Mouse (Mus musculus): ENCODE measurements at regions not wholly inside any gene's neighbourhood (a gene's known extent, or its start where the extent isn't known, plus 50 kb on each side); places are given as distances from the start of the nearest gene placed in this dataset.

- DNase-seq (ENCODE audit: low spot score), result peak; percentile 3
Observed at GRCm38 (mm10) chr9:101551256-101551655, 299.7 kb upstream of the Ppp2r3a start.

- DNase-seq (ENCODE audit: low spot score), result no peak
Observed at GRCm38 (mm10) chr9:101546213-101546832, 294.7 kb upstream of the Ppp2r3a start.

DNA sequence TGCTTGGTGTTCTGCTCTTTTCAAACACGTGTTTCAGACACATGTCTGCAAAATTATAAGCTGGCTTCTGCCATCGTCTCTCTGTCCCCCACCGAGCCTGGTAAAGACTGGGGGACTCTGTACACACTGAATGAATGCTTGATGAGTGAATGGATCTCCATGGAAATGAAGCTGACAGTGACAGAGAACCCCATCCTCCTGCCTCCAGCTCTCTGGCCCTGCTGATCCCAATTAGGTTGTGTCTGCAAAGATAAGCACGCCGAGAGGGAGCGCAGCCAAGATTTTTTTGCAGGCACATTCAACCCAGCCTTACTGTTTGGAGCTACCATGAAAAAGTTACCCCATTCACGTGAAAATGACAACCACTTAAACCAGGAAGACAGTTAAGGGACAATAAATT is 266.5 kb upstream of the Ppp2r3a start:
- no peak for DNase-seq (ENCODE audit: low spot score)

DNA sequence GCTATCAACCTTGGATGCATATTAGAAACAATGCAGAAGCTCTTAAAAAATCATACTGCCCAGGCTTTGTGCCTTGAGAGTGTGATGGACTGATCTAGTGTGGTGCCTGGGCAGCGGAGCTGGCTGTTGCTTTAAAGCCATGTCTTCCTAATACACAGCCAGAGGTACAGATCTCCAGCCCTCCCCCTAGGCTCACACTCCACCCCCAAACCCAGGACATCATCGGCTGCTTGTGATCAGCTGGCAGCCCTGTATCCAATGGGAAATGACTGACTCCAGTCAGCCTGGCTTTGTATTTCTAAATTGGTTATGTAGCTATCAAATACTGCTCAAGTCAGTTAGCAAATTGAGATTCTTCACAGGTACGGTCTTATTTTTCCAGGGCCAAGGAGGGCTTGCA is 259.2 kb upstream of the Ppp2r3a start:
- DNase-seq (ENCODE audit: low spot score), result no peak

DNA sequence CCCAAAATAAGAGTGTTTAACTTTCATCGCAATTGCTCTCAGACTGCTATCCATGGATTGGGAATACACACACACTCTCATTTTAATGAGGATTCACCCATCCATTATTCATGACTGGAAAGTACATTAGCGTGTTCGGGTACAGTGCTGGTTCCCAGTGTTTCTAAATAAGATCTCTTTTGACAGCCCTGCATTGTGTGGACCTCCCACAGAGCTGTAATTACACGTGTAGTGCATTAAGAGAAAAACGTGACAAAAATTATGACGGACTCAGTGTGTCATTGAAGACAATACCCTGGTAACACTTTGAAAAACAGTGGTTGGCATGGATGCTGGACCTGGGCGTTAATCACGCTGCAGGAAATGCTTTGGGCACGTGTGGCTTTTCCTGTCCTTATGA is 257.6 kb upstream of the Ppp2r3a start:
- no peak for DNase-seq (ENCODE audit: low spot score)

GRCm38 (mm10) chr9:101507023-101507690 is 255.6 kb upstream of the Ppp2r3a start:
- no peak for DNase-seq (ENCODE audit: low spot score)

GRCm38 (mm10) chr9:101501706-101502465 is 250.3 kb upstream of the Ppp2r3a start:
- DNase-seq (ENCODE audit: low spot score), result no peak

DNA sequence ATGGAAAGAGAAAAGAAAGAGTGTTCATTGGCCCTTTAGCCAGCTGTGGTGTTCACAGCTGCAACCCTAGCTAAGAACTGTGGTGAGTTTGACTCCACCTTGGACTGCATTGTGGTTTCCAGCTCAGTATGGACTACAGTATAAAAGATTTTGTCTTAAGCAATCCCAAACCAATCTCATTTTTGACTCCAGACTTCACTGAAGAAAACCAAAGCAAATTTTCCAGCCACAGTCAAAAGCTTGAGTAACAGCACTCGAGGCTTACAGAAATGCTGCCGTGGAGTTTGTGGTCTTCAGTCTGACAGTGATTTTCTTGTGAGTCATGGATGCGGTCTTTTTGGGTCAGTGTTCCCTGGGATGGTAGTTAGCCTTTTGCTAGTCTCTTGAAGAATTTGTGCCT is 249.4 kb upstream of the Ppp2r3a start:
- DNase-seq (ENCODE audit: low spot score), result no peak

- DNase-seq (ENCODE audit: low spot score), result no peak
Observed at GRCm38 (mm10) chr9:101498721-101499120, 247.1 kb upstream of the Ppp2r3a start.

DNA sequence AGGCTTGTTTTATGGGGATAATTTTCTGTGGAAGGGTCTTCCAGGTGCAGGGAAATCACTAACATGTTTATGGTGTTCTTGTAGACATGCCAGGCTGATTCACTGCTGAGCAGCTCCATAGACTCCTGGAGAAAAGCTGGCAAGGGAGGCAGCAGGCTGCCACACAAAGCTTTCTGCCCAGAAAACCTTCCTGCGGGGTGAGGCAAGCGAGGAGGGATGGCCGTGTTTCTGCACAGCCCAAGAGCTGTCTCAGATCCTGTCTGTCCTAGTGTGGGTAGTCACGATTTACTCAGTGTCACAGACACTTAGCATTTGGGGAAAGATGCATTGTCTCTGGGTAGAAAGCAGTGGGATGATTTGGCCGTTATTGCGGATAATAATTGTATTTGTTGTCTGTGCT is 244.2 kb upstream of the Ppp2r3a start:
- no peak for DNase-seq (ENCODE audit: low spot score)

GRCm38 (mm10) chr9:101489013-101489412 is 237.4 kb upstream of the Ppp2r3a start:
- DNase-seq (ENCODE audit: low spot score), result no peak

DNA sequence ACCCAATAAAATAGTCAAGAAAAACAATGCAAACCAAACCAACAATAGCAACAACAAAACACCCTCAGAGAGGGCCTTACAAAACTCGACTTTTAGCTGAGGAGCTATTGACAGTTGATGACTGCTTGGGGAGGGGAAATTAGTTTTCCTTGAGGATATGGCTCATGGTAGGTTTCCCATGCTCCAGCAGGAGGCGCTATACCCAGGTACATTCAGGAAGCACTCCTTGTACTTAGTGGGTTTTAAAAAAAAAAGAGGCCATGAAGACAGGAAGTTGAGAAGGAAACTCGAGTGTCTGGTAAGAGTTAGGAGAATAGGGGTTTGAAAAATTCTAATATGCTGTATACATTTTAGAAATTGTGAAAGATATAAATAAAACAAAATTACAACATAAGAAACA is 224.6 kb upstream of the Ppp2r3a start:
- no peak for DNase-seq (ENCODE audit: low spot score)

DNA sequence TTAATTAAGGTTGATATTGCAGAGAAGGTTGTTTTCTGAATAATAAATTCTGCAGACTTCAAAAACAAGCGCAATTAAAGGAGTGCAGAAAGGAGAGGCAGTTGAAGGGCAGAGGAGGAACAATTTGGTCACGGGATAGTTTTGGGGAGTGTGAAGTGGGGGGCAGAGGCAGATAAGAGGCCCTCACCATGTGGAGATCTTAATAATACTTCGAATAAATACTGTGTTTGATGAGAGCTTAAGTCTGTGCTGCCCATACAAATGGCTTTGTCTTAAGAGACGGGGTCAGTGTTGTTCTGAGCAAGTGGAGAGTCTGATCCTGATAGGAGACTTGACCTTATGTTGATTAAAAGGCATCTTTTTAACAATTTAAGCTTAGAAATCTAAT is 221.5 kb upstream of the Ppp2r3a start:
- no peak for DNase-seq (ENCODE audit: low spot score)

- no peak for DNase-seq (ENCODE audit: low spot score)
Observed at GRCm38 (mm10) chr9:101472101-101473073, 220.8 kb upstream of the Ppp2r3a start.

DNA sequence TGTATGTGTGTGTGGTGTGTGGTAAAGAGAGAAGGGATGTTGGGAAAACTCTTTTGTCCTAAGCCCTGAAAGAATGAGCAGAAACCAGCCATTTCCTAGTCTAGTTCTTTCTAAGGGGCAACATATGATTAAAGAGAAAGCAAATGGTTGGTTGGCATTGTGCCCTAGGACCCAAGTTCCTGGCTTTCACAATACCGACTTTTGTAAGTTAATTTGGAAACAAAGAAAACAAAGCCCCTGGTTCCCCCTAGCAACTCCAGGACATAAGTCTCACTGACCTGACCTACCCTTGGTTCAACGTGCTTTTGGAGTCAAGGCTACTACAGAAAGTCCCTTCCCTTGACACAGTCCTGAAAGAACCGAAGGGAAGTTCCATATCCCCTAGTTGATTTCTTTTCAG is 220.1 kb upstream of the Ppp2r3a start:
- no peak for DNase-seq (ENCODE audit: low spot score)

GRCm38 (mm10) chr9:101469756-101470155 is 218.2 kb upstream of the Ppp2r3a start:
- no peak for DNase-seq (ENCODE audit: low spot score)

- peak; percentile 11 for DNase-seq (ENCODE audit: low spot score)
Observed at GRCm38 (mm10) chr9:101464727-101465427, 213.3 kb upstream of the Ppp2r3a start.

DNA sequence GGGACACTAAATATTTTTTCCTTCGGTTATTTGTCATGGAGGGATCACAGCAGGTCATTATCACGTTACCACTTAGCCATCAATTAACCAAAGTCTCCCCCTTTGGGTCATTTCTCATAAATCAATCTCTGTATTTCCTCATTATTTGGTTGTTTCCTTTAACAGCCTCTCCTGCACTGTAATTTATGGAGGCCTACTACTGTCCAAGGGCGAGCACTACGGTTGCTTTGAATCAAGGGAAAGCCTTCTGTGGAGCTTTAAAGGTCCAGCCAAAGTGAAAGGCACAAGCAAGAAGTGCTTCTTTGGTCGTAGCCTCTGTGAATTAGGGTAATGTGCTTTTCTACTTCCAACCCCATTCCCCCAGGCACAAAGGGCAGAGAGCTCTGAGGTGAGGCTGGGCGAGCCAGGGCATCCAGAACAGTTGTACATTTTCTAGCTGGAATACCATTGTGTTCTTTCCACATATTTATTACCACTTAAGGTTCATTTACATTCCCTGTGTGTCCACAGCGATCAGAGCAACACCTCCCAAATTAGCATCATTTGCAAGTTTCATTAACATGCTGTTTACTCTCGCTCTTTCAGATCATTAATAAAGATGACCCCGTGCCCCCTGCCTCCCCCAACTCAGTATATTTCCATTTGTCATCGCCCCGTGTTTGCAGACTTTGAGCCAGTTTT is 207.5 kb upstream of the Ppp2r3a start:
- no peak for DNase-seq (ENCODE audit: low spot score)

DNA sequence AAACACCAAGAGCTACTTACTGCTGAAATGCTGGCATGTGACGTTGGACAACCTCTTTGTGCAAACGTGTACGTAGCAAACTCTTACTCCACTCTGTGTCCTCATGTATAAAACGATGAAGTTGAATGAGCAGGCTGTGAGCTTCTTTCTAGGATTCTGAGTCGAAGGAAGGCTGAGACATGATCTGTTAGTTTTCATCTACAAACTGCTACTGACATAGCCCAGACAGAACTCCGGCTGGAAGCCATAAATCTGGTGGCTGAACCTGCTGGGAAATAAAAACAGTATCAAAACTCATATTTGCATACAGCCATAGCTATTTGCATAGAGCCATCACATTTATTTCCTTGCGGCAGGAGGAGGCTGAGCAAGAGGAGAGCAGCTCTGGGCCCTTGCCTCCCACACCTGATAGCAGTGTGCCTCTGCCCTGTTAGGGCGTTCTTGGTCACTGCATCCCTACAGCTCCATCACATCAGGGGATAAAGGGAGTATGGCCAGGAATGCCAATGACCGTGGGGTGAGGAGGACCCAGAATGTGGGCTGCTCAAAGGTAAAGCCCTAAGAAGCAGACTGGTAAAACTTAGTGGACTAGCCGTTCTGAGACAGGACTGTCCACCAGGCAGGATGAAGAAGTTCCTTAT is 206.8 kb upstream of the Ppp2r3a start:
- DNase-seq (ENCODE audit: low spot score), result no peak

DNA sequence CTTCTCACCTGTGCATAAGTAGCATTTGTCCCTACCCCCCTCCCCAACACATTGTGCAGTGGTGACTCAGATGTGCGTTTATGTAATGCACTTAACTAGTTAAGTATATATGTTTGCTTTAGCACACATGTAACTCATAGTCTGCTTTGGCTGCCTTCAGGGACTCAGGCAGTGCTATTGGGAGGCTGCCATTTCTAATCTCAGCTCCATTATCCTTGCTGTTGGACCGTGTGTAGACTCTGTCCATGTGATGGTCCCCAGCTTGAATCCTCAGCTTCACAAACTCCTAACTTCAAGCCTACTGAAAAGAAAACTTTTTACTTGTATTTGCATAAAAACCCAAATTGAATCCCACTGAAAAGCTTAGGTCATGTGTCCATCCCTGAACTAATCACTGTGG is 194.7 kb upstream of the Ppp2r3a start:
- DNase-seq (ENCODE audit: low spot score), result no peak
